Mouse (Mus musculus) megakaryocyte, embryonic 14.5 days (primary cell): ENCODE measurements around the gene Kif3c.

Source experiments
- FLI1 ChIP-seq: IDR thresholded peaks from 2 replicates; pipeline ENCODE4 v1.6.1; 2012; ENCODE audit warnings: low read length, inconsistent platforms, mixed read lengths
- GATA1 ChIP-seq: IDR thresholded peaks from 3 replicates; pipeline ENCODE4 v1.6.1; 2012; ENCODE audit warnings: mixed read lengths, low read length, inconsistent platforms, borderline replicate concordance

DNA sequence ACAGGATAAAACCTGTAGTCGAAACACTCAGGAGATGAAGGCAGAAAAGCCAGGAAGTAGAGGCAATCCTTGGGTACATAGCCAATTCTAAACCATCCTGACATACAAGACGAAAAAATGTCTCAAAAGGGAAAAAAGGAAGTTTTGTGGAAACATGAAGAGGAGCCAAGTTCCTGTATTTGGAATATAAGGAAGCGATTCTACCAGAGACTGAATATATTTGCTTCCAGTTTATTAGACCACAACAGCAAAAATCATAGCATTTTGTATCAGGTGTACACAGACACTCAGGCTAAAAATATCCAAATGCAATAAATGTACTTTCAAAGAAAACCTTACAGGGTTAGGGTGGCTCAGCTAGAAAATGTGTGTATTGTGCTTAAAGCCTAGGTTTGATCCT, 53.8 kb downstream of the Kif3c start:
- TF ChIP-seq GATA1: no peak
- TF ChIP-seq FLI1: no peak
